Mouse (Mus musculus): ENCODE data around the gene Neurl3. TPM values are rescaled to one million over a fixed set of nuclear protein-coding genes. Genes with fewer than 3 reads are reported as not detected.

The Neurl3 gene
- total and polyA plus RNA-seq, 3 experiments, result 0.08 to 0.09 (median 0.08) TPM

- Histone ChIP-seq H3K27me3 (replicated peaks) (no peaks in the 10 kb centered on the region), H3K4me1 (ENCODE audit: control insufficient read depth in 1 of 2, insufficient read depth in 2 of 2) (peaks cover 3 to 41% of the 10 kb centered on the region in 2 experiments; a peak in 3 of 4 replicates), H3K27ac (ENCODE audit: insufficient read depth, low read depth) (no peak overlapping the region), H3K36me3 (replicated peaks in 1 of 2; ENCODE audit: control insufficient read depth in 1 of 2, insufficient read depth in 1 of 2, low read length in 1 of 2) (peaks cover 66 to 83% of the 10 kb centered on the region in 2 experiments), H3K9ac (ENCODE audit: insufficient read depth, low read depth) (no peak overlapping the region), H3K4me2 (ENCODE audit: insufficient read depth, low read depth, poor library complexity, severe bottlenecking) (no peak overlapping the region), H3K4me3 (replicated peaks in 1 of 3; ENCODE audit: low read depth in 2 of 3, low read length in 2 of 3, poor library complexity in 1 of 3) (peak overlapping the region in 1 of 3 experiments; percentile 54), H3K79me2 (replicated peaks; ENCODE audit: control insufficient read depth, extremely low read depth, insufficient read depth, poor library complexity, severe bottlenecking) (0 out of 2 replicates have a peak, but pooled peaks cover 5% of the 10 kb centered on the region), H3K9me3 (replicated peaks; ENCODE audit: low read length) (no peaks in the 10 kb centered on the region)
- in situ Hi-C loops (cut with MboI; ENCODE audit: low pct_ligation_motif_present, low pct_unique_long_range_greater_than_20kb, low sequenced_read_pairs), result no loop called here
- no peak for DNase-seq (ENCODE audit: extremely low read depth)
- TF ChIP-seq PAX5 (IDR thresholded peaks at IDR 0.05; ENCODE audit: low read length), result no peak
- no peak for TF ChIP-seq EP300 (IDR thresholded peaks at IDR 0.05; ENCODE audit: low read length)
- no peak for TF ChIP-seq ZC3H11A (IDR thresholded peaks at IDR 0.05; ENCODE audit: low read depth, low read length)
- TF ChIP-seq UBTF (IDR thresholded peaks at IDR 0.05; ENCODE audit: low read depth, low read length), result no peak
- no peak for TF ChIP-seq ZKSCAN1 (IDR thresholded peaks at IDR 0.05; ENCODE audit: borderline replicate concordance, low read depth, low read length)
- no peak for TF ChIP-seq NELFE (IDR thresholded peaks at IDR 0.05; ENCODE audit: low read depth, low read length)
- no peak for TF ChIP-seq SIN3A (IDR thresholded peaks at IDR 0.05; ENCODE audit: low read length)
- no peak for TF ChIP-seq ZNF384 (IDR thresholded peaks at IDR 0.05; ENCODE audit: low read depth, low read length)
- TF ChIP-seq RCOR1 (conservative IDR thresholded peaks at IDR 0.05; ENCODE audit: low read depth, low read length), result no peak
- no peak for TF ChIP-seq POLR2A (IDR thresholded peaks at IDR 0.05; ENCODE audit: low read depth, low read length)
- no peak for TF ChIP-seq RAD21 (IDR thresholded peaks at IDR 0.05; ENCODE audit: low read depth, low read length)
- TF ChIP-seq IRF4 (IDR thresholded peaks at IDR 0.05; ENCODE audit: low read depth, low read length), result no peak
- no peak for TF ChIP-seq JUN (IDR thresholded peaks at IDR 0.05; ENCODE audit: insufficient read depth, low read depth, low read length)
- no peak for TF ChIP-seq ELF1 (IDR thresholded peaks at IDR 0.05; ENCODE audit: low read depth, low read length)
- TF ChIP-seq E2F4 (IDR thresholded peaks at IDR 0.05; ENCODE audit: insufficient replicate concordance, low read depth, low read length), result no peak
- TF ChIP-seq USF2 (conservative IDR thresholded peaks at IDR 0.05; ENCODE audit: low read depth, low read length), result no peak
- TF ChIP-seq NRF1 (IDR thresholded peaks at IDR 0.05; ENCODE audit: low read depth, low read length), result no peak
- TF ChIP-seq BHLHE40 (IDR thresholded peaks at IDR 0.05; ENCODE audit: low read depth, low read length), result no peak
- dilution Hi-C loops (cut with MboI; ENCODE audit: extremely low pct_ligation_motif_present, extremely low pct_unique_long_range_greater_than_20kb, low sequenced_read_pairs), result no loop called here
Observed at GRCm38 (mm10) chr1:36315776-36316100, 41.3 kb upstream of the Neurl3 start.

- TF ChIP-seq MXI1 (IDR thresholded peaks at IDR 0.05; ENCODE audit: low read depth, low read length), result 0 out of 2 replicates have a peak, but pooled peaks have one; percentile 24
- no peak for TF ChIP-seq NELFE (IDR thresholded peaks at IDR 0.05; ENCODE audit: low read depth, low read length)
- TF ChIP-seq TBP (conservative IDR thresholded peaks at IDR 0.05; ENCODE audit: low read depth, low read length), result no peak
- peak; percentile 47 for TF ChIP-seq ELF1 (IDR thresholded peaks at IDR 0.05; ENCODE audit: low read depth, low read length)
- TF ChIP-seq MYC (IDR thresholded peaks at IDR 0.05; ENCODE audit: low read depth, low read length), result no peak
- TF ChIP-seq POLR2AphosphoS2 (IDR thresholded peaks at IDR 0.05; ENCODE audit: low read depth, low read length), result no peak
- no peak for TF ChIP-seq BHLHE40 (IDR thresholded peaks at IDR 0.05; ENCODE audit: low read depth, low read length)
- no peak for TF ChIP-seq RAD21 (IDR thresholded peaks at IDR 0.05; ENCODE audit: low read depth, low read length)
- no peak for TF ChIP-seq ZKSCAN1 (IDR thresholded peaks at IDR 0.05; ENCODE audit: borderline replicate concordance, low read depth, low read length)
- no peak for TF ChIP-seq KAT2A (IDR thresholded peaks at IDR 0.05; ENCODE audit: insufficient replicate concordance, low read length)
- no peak for TF ChIP-seq JUN (IDR thresholded peaks at IDR 0.05; ENCODE audit: insufficient read depth, low read depth, low read length)
- no peak for TF ChIP-seq PAX5 (IDR thresholded peaks at IDR 0.05; ENCODE audit: low read length)
- peak; percentile 43; the same call in 1 of the 2 replicates for TF ChIP-seq ZMIZ1 (IDR thresholded peaks at IDR 0.05; ENCODE audit: low read depth, low read length)
- no peak for TF ChIP-seq MEF2A (IDR thresholded peaks at IDR 0.05; ENCODE audit: borderline replicate concordance, low read depth, low read length)
- no peak for TF ChIP-seq ZNF384 (IDR thresholded peaks at IDR 0.05; ENCODE audit: low read depth, low read length)
- TF ChIP-seq CTCF (conservative IDR thresholded peaks at IDR 0.05 in 1 of 2, IDR thresholded peaks at IDR 0.05 in 1 of 2; ENCODE audit: low read depth in 2 of 2, low read length in 2 of 2), result no peak
- no peak for TF ChIP-seq EP300 (IDR thresholded peaks at IDR 0.05; ENCODE audit: low read length)
- TF ChIP-seq TCF12 (IDR thresholded peaks at IDR 0.05; ENCODE audit: low read depth, low read length), result 0 out of 2 replicates have a peak, but pooled peaks have one; percentile 23
- in situ Hi-C loops (cut with MboI; ENCODE audit: low pct_ligation_motif_present, low pct_unique_long_range_greater_than_20kb, low sequenced_read_pairs) (no loop called here), dilution Hi-C loops (cut with MboI; ENCODE audit: extremely low pct_ligation_motif_present, extremely low pct_unique_long_range_greater_than_20kb, low sequenced_read_pairs) (no loop called here)
- H3K27me3 ChIP-seq (replicated peaks), result no peaks in the 10 kb centered on the region
- H3K79me2 ChIP-seq (replicated peaks; ENCODE audit: control insufficient read depth, extremely low read depth, insufficient read depth, poor library complexity, severe bottlenecking), result peaks cover 8% of the 10 kb centered on the region
- H3K4me1 ChIP-seq (ENCODE audit: control insufficient read depth in 1 of 2, insufficient read depth in 2 of 2), result peaks cover 5 to 44% of the 10 kb centered on the region in 2 experiments
- peaks cover 62 to 80% of the 10 kb centered on the region in 2 experiments for H3K36me3 ChIP-seq (replicated peaks in 1 of 2; ENCODE audit: control insufficient read depth in 1 of 2, insufficient read depth in 1 of 2, low read length in 1 of 2)
- no peak overlapping the region for H3K4me2 ChIP-seq (ENCODE audit: insufficient read depth, low read depth, poor library complexity, severe bottlenecking)
- H3K27ac ChIP-seq (ENCODE audit: insufficient read depth, low read depth), result no peak overlapping the region
- DNase-seq (ENCODE audit: extremely low read depth), result peak; percentile 94
- no peaks in the 10 kb centered on the region for H3K9me3 ChIP-seq (replicated peaks; ENCODE audit: low read length)
- H3K9ac ChIP-seq (ENCODE audit: insufficient read depth, low read depth), result no peak overlapping the region
- H3K4me3 ChIP-seq (replicated peaks in 1 of 3; ENCODE audit: low read depth in 2 of 3, low read length in 2 of 3, poor library complexity in 1 of 3), result peak overlapping the region in 2 of 3 experiments; percentile 7 to 54
Observed at GRCm38 (mm10) chr1:36314959-36315775, 40.7 kb upstream of the Neurl3 start.
